Mouse (Mus musculus): ENCODE results near the gene Gm11127. TPM values are rescaled to one million over a fixed set of nuclear protein-coding genes. Genes with fewer than 3 reads are reported as not detected.

The Gm11127 gene
- total RNA-seq, 2 experiments from 2014 or later: 1.5 to 2.1 TPM

DNA sequence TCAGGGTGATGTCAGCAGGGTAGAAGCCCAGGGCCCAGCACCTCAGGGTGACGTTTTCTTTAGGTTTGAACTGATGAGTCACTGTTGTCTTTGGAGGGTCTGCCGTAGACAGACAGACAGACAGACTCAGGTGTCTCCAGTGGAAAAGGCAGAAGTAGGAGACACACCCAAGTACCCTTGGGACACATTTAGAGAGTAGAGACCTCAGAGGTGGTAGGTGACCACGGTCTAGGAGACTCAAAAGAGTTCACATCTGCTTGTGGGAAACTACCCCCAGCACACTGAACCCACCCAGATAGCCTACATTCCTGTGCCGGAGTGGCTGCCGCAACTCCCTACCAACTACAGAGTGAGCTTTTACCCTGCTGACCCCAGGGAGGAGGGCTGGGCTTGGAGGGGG, 43.2 kb downstream of the Gm11127 start:
- intact Hi-C loops (cut with DNase I): no loop called here
- DNase-seq: no peak
- TF ChIP-seq CTCF (IDR thresholded peaks at IDR 0.05): no peak
- Histone ChIP-seq H3K27ac (no peak overlapping the region), H3K4me3 (no peak overlapping the region)

Other genes starting within 250 kb of the Gm11127 start
- 1 to 10 TPM; 4.4 to 8.6 TPM for gene Ier3, start 236.7 kb downstream of the Gm11127 start, total RNA-seq (2021)
- gene Flot1, start 235.1 kb downstream of the Gm11127 start, total RNA-seq (2021): 10 to 100 TPM; 45.4 to 50.9 TPM
- 10 to 100 TPM; 29.7 to 40.0 TPM for gene Tubb5, start 220.1 kb downstream of the Gm11127 start, total RNA-seq (2021)
- gene Mdc1, start 216.9 kb downstream of the Gm11127 start, total RNA-seq (2021): 1 to 10 TPM; 3.6 to 4.4 TPM
- under 1 TPM; 0.82 to 0.86 TPM for gene Nrm, start 197.1 kb downstream of the Gm11127 start, total RNA-seq (2021)
- gene Ppp1r18, start 192.8 kb downstream of the Gm11127 start, total RNA-seq (2021): 1 to 10 TPM; 3.9 to 7.9 TPM
- gene Dhx16, start 178.6 kb downstream of the Gm11127 start, total RNA-seq (2021): 10 to 100 TPM; 13.2 to 16.2 TPM
- 10 to 100 TPM; 73.0 to 78.4 TPM for gene 2310061I04Rik, start 160.9 kb downstream of the Gm11127 start, total RNA-seq (2021)
- 1 to 10 TPM; 2.8 to 4.2 TPM for gene Atat1, start 148.3 kb downstream of the Gm11127 start, total RNA-seq (2021)
- 10 to 100 TPM; 58.6 to 65.4 TPM for gene Mrps18b, start 142.0 kb downstream of the Gm11127 start, total RNA-seq (2021)
- 10 to 100 TPM; 15.6 to 34.8 TPM for gene Ppp1r10, start 141.9 kb downstream of the Gm11127 start, total RNA-seq (2021)
- 10 to 100 TPM; 72.1 to 74.9 TPM for gene Abcf1, start 88.6 kb downstream of the Gm11127 start, total RNA-seq (2021)
- 10 to 100 TPM; 19.8 to 20.9 TPM for gene Gnl1, start 78.5 kb downstream of the Gm11127 start, total RNA-seq (2021)
- gene Prr3, start 78.1 kb downstream of the Gm11127 start, total RNA-seq (2021): 1 to 10 TPM; 2.6 to 2.8 TPM
- gene H2-T24, start 37.8 kb downstream of the Gm11127 start, total RNA-seq (2021): 1 to 10 TPM; 2.0 to 2.5 TPM
- 1 to 10 TPM; 6.3 to 9.2 TPM for gene H2-T23, start 25.5 kb downstream of the Gm11127 start, total RNA-seq (2021)
- gene H2-T22, start 15.6 kb downstream of the Gm11127 start, total RNA-seq (2021): 1 to 10 TPM; 8.8 to 9.7 TPM
- gene Gm6034, start 15.4 kb downstream of the Gm11127 start, total RNA-seq (2021): not detected
- not detected for gene Gm19684, start 63.3 kb upstream of the Gm11127 start, total RNA-seq (2021)
- not detected for gene Gm7030, start 71.1 kb upstream of the Gm11127 start, total RNA-seq (2021)
- gene Gm8909, start 110.2 kb upstream of the Gm11127 start, total RNA-seq (2021): not detected
- not detected for gene H2-T3, start 131.9 kb upstream of the Gm11127 start, total RNA-seq (2021)
- 10 to 100 TPM; 36.5 to 41.1 TPM for gene Rpp21, start 199.7 kb upstream of the Gm11127 start, total RNA-seq (2021)
- gene Trim39, start 213.9 kb upstream of the Gm11127 start, total RNA-seq (2021): 1 to 10 TPM; 7.3 to 7.4 TPM
- gene H2-M10.2, start 228.1 kb upstream of the Gm11127 start, total RNA-seq (2021): not detected